Mouse (Mus musculus) ovary, postnatal 14 days (tissue): ENCODE data around the gene Necab2.

Experiments
- DNase-seq: peaks from one replicate; pipeline ENCODE4 v3.0.0; 2022; ENCODE audit warnings: low spot score

Necab2 gene

DNA sequence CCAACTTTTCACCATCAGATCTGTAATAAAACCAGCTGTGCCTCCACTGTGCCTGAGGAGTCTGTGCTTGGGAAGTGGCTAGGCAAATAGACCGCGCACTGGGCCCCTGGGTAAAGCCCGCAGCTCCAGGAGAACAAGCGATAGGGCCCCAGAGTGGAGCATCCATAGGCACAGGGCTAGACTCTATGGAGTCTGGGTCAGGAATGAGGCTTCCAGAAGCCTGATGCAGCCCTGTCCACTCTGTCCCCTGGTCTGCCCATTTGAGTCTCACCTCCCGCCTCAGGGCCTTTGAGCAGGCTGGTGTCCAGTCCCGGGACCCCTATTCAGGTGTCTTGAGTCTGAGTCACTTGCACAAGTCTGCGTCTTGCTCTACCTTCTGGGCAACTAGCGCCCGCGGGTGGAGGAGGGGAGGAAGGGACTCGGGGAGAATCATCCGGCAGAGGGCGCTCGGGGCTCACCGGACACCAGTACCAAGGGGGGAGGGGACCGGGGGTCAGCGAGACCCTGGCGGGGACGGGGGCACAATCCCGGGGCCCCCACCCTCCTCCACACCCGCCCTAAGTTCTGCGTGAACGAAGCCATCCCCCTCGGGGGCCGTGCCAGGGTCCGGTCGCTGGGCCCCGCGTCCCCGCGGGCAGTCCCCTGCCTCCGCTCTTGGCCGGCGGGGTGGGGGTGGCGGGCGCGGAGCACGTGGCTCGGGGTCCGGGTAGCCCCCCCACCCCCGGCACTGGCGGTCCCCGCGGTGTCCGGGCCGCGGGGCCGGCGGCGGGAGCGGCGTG is at the start of gene Necab2:
Gene Necab2, plus strand, starts transcription at position 509 of the 779 bp plus-strand sequence.
- DNase-seq = peak; percentile 83

DNA sequence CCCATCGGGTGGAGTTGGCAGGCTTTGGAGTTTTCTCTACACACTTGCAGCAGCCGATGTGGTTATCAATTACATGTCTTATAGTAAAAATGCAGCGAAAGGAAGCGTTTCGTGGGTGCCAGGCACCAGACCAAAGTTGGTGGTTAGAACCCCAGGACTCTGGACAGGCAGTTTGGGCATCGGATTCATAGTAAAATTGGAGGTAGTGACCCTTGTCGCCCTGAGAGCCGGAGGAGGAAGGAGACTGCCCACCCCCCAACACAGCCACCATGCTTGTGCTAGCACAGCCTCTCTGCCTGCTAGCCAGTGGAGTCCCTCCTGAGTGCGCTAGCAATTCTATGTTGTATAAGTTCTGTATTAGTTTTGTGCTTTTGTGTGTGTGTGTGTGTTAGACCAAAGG is 48.0 kb upstream of the Necab2 start:
- DNase-seq = no peak

DNA sequence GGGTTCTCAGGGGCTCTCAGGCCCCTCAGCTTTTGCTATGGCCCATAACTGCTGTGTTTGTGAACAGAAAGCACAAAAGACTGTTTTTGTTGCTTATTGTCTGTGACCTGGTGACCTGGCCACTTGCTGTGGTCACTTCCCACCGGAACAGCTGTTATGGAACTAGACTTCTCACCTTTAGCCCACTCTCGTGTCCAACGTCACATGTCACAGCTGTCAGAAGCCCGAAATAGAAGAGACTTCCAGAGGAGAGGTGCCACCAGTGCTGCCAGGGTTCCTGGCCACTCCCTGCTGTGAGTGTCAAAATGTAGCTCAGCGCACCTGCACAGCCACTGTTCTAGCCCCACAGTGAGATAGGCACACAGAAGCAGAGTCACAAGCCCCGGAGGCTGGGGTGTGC is 47.3 kb upstream of the Necab2 start:
- no peak for DNase-seq

DNA sequence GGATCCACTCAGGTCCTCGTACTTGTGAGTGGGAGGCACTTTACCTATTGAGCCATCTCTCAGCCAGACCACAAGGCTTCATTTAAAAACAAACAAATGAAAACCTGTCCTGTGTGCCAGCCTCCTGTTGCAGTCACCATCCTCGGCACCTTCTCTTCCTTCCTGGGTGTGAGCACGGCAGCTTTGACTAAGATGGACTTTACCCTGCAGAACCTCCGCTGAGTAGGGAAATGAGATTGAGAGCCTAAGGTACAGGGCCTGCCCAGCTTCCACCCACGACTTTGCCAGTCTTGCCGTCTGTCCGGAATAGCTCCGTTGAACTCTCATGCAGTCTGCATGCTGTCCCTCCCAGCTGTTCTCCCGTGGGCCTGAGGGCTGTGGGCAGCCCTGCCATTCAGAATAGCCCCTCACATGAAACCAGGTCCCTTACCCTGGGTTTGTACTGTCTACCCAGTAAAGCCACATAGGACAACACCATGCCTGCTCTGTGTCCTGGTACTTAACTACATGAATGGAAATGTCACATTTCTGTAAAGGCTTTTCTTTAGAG is 46.3 kb upstream of the Necab2 start:
- no peak for DNase-seq

DNA sequence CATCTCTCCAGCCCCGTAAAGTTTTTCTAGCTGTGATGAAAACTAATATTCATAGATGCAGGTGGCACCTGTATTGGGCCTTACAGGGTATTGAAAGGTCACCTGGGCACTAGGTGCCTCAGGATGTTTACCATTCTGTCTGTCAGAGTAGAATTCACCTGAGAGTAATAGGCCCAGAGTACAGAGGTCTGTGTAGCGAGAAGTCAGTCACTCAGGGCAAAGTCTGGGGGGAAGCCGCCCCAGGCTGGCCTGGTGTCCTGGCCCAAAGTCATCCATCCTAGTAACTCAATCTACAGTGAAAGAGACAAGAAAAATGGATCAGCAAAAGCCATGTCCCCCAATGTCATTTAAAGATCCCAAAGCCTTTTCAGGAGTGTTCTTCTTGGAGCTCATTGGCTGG is 45.6 kb upstream of the Necab2 start:
- DNase-seq = no peak

DNA sequence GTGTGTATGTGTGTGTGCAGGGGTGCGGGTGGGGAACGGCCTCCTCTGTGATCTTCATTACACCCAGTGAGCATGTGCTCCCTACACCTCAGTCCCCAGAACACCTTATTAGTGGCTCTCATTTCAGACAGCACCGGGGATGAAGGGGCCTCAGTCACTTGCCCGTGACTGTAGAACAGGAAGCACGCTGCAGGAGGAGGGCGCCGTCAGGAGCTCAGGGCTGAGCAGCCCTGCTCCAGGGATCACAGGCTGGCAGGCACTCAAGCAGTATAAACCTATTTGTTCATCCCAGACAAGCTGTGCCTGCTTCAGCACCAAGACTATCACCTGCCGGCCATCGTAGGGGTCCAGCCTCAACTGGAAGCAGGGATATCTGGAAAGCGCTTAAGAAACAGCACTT is 42.6 kb upstream of the Necab2 start:
- no peak for DNase-seq

DNA sequence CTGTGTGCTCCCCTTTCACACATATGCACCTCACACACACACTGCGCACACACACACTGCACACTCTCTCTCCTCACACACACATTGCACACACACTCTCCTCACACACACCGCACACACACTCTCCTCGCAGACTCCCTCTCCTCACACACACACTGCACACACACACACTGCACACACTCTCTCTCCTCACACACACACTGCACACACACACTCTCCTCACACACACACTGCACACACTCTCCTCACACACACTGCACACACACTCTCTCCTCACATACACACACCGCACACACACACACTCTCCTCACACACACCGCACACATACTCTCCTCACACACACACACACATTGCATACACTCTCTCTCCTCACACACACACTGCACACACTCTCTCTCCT is 41.9 kb upstream of the Necab2 start:
- no peak for DNase-seq

DNA sequence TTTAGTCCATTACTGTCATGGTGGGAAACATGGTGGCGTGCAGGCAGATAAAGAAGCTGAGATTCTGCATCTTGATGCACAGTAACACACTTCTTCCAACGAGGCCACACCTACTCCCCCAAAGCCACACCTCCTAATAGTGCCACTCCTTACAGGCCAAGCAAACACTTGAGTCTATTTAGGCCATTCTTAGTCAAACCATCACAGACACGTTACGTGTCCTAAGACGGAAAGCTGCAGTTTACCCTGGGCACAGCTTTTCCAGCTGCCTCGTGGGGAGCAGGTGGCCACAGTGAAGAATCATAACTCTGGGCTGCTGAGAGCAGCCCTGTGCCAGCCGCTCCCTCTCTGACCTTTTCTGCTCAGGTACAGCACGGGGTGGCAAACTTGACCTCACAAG is 38.2 kb upstream of the Necab2 start:
- no peak for DNase-seq

DNA sequence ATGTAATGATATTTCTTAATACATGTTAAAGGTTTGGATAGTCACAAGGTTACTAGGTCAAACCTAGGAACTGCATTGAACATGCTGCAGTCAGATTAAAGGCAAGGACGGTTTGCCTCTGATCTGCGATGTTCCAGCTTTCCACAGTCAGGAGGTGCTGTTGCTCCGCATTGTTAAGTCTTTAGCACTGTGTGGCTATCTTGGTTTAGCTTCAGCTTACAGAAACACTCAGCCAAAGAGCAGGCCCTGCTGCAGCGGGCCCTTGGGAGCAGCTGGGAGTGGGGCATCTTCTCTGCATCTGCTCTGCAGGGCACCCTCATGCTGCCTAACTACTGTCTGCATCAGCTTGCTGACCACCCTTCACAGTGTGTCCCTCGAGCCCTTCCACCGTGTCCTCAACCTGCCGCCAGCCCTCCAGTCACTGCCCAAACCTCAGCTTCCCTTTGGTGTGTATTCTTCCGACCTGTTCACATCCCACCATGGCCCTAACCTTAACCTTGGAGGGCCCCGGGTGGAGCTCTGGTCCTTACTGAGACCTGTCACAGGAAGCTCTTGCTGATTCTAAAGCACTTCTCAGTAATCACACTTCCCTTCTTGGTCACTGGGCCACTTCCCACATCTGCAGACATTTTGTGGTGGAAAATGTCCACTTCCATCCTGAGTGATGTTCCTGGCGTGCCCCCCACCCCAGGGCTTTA is 34.3 kb upstream of the Necab2 start:
- no peak for DNase-seq

DNA sequence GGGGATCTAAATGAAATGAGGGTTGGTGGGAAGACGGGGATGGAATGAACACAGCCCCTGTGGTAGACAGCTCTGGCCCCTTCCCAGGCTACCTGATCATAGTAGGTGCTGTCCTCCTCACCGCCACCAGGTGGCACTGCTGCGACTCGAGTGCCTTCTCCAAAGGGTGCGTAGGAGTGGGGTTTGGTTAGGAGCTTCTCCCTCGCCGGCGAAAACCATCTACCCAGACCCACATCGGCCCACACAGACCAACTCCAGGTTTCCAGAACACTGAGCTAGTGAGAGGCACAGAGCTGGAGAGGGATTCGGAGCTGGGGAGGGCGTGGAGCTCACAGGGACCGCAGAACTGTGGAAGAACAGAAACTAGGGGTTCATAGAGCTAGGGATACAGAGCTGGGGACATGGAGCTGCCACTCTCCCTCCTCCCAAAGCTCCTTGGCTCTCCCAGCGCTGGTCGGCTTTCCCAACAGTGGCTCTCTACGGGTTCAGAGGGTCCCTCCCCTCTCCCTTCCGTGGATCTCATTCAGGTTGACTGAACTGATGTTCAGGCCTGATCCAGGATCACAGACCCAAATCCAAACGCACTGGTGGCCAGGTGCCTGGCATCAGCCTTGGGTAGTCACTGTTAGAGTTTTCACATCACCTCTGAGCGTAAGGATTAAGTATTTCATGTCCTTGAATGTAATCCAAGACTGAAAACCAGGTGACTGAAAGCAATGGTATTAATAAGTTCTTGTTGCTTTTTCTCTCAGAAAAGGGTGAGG is 33.6 kb upstream of the Necab2 start:
- peak; percentile 66 for DNase-seq

DNA sequence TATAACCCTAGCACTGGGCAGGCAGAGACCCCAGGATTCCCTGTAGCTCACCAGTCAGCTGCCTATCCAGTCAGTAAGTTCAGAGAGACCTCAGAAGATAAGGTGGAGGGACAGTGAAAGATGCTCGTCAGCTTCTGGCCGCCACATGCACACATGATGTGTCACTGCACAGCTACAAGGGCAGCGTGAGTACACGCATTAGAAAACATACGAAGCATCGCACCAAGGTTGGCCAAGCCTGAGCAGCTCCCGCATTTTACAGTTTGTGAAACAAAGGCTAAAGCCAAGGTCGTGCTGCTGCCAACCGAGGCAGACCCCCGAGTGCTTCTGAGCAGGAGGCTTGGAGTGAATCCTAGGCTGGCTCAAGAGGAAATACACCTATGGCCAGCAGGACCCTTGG is 32.9 kb upstream of the Necab2 start:
- DNase-seq = no peak

DNA sequence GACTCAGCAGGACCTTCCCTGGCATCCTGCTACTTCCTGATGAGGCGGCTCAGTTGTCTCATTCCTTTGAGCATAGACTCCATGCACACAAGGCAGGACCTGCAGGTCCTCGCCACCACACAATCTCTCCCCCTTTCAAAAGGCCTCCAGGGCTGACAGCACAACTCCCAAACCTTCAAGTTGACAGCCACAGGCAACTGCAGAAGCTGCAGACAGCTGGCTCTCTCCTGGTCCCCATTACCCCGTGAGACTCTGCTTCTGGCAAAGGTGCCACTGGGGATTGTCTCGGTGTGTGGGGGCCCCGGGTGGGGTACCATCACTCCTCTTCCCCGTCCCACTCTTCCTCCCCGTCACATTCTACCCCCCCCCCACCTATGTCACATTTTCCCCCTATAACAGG is 26.2 kb upstream of the Necab2 start:
- DNase-seq = no peak

DNA sequence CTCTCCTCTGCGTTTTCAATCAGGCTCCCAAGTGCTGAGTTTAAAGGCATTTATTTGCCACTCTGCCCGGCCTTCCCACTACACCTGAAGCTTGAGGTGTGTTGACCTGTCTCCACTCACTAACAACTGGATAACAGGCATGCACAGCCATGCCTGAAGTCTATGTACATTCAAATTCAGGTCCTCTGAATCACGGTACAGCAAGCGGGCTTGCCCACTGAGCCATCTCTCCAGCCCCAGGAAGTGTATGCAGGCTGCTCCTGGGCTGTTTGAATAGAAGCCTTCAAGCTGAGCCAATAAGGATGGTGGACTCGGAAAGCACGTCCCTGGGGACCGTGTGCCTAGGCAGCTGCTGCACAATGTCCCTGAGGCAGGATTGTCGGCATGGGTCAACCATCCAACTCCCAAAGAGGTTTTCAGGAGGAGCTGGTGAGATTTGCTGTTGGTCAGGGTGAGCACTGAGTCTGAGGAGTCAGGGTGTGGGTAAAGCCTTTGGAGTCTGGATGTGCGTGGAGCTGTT is 24.9 kb upstream of the Necab2 start:
- DNase-seq = no peak

DNA sequence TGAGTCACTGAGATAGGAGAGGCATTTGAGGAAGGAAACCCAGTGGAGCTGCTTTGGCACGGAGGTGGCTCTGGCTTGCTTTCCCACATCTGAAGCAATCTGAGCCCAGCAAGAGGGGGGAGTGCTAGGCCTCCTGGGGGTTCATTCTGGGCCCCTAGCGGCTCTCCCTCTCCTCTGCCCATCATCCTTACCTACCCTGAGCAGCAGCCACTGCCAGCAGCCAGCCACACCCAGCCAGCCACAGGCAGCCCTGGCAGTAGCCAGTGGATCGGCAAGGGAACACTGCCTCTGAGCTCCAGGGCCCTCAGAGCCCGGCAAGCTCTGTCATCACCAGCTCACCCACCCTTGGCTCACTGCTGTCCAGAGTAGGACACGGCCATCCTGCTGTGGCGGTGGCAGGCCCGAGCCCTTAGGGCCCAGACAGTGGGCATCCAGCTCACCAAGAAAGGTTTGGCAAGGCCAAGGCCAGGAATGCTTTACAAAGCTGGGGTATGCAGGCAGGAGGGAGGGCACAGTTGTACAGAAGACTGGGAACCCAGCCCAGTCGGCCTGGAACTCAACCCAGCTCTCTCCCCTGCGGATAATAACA is 24.3 kb upstream of the Necab2 start:
- DNase-seq = no peak

DNA sequence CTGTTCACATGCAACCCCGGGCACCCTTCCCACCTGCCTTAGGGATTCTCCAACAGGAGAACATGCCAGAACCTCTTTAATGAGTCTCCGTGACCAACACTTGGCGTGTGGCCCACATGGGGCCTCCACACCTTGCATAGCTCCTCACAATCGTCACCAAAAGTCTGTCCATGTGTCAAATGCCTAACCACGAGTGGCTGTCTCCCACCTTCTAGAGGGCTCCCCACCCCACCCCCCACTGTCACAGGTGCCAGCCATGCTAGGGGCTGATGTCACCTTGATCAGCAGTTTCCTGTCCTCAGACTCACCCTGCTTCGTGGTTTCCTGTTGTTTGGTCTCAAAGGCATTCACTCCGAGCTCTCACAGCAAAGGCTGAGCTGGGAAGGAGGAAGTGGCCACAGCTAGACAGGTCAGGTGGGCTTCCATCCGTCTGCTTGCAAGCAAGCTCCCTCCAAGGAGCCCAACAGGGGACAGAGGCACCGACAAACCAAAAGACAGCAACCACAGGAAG is 22.8 kb upstream of the Necab2 start:
- no peak for DNase-seq

DNA sequence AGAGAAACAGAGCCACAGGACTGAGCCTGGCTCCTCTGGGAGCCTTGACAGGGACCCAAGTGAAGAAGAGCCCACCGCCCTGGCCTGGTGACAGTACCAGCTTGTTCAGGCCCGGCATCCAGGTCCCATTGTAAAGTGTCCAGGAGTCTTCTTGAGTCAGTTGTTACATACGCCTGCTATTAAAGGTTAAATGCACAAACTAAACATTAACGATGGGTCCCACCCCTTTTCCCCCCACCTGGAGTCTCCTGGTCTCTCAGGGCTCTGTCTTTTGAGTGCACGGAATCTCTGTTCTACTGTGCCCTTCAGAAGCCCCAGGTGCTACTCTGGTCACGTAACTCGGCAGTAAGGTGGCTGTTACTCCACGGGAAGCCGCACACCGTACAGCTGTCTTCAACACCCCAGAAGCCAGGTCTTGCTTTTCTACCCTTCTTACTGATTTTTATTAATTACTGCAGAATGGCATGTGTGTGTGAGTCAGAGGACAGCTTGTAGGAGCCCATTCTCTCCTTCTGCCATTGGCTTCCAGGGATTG is 22.3 kb upstream of the Necab2 start:
- DNase-seq = no peak

DNA sequence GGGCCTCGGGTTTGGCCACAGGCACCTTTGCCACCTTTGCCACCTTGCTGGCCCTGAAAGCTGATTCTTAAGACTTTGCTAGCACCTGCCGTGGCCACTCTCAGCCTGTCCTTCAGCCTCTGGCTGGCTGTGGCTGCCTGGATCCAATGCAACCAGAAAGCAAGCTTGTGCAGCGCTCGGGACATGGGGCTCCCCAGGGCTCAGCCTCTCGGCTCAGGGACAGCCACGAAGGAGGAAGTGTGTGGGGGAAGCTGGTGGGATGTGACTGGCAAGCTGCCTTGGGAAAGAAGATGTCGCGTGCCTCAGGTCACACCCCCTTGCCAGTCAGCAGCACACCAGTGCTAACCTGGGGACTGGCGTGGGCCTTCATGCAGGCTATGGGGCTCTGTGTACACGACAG is 21.8 kb upstream of the Necab2 start:
- DNase-seq = no peak

DNA sequence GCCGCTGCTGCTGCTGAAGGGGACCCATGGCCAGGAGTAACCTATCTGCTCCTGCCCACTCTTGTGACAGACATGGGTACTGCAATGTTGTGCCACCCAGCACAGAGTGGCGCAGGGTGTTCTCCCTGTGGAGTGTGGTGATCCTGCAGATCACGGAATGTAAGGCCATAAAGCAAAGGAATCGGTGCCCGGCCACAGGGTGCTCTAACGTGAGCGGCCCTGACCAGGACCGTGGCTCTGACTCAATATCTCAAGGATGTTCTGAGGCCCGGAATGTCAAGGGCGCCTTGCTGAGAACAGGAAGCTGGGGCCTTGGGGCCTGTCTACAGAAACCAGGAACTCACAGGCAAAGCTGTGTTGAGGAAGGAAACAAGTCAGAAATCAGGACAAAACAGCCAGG is 21.0 kb upstream of the Necab2 start:
- DNase-seq = no peak

DNA sequence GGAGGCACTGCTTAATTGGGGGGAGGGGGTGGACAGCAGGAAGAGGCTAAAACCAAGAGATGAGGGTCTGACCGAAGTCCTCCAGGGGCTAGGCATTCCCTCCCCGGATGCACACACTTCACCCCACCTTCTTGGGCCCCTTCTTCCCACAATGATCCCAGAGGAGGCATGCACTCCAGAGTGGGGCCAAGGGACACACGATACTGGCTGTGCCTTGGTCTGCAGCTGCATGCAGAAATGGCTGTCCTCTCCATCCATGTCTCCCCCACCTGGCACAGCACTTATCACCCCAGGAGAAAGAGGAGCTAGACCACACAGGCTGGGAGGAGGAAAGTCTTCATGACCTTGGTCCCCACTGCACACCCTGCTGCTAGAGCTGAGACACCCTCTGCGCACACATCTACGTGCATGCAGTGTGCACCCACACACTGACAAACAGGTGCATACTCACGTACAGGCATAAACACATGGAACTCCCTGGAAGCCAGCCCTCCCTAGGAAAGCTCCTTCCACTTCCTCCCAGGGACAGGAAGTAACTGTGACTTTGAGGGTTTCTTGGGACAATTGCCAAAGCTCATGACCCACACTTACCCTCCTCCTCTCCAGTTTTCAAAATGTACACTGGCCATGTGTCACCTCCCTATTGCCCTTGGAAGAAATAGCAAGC is 20.3 kb upstream of the Necab2 start:
- no peak for DNase-seq

DNA sequence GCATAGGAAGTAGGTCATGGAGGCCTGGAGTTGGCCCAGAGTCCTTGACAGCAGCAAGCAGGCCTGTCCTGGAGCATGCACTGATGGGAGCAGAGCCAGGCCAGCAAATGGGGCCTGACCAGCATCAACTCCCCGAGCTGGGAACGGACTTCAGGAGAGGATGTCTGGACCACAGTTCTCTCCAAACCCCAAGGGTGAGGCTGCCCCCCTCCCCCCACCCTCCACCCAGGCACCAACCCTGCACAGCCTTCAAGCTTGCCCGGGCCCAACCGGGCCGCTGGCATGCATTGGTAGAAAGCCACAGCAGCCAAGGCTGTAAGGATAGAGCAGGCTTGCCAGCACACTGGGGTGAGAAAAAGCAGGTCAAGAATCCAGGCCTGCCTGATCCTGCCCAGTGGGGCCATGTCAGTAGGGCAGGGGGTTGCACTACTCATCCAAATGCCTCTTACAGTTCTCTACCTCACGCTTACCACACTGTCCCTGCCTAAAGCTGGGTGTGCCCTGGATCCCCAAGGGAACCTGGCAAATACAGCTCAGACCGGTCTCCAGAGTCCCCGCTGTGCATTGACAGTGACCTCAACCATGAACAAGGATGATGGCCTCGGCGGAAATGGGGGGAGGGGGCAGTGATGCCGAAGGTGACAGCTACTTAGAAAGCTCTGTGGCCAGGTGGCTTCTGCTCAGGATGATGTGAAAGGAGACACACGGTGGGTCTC is 18.7 kb upstream of the Necab2 start:
- no peak for DNase-seq
